Mouse (Mus musculus) G1E (cell line): Measurements from ENCODE around the gene Wdr72.

Source experiments
- CTCF ChIP-seq: IDR thresholded peaks from 2 replicates; pipeline ENCODE4 v1.5.1; 2012; ENCODE audit warnings: low read depth, low read length, inconsistent platforms, mixed read lengths
- POLR2AphosphoS5 ChIP-seq: IDR thresholded peaks from 2 replicates; pipeline ENCODE4 v1.6.1; 2012; ENCODE audit warnings: low read depth, low read length, inconsistent platforms; ENCODE audit not compliant: insufficient replicate concordance
- TAL1 ChIP-seq: conservative IDR thresholded peaks from 2 replicates; pipeline ENCODE4 v1.6.1; 2012; ENCODE audit warnings: low read depth, low read length, inconsistent platforms, mixed read lengths

GRCm38 (mm10) chr9:74160361-74160933 lies 50.3 kb downstream of the Wdr72 start:
- TF ChIP-seq POLR2AphosphoS5 = no peak
- TF ChIP-seq CTCF = no peak
- TF ChIP-seq TAL1 = no peak
